Mouse (Mus musculus) myocyte (in vitro differentiated cells): ENCODE results near the gene Tmem200c. TPM values are rescaled to one million over a fixed set of nuclear protein-coding genes. Genes with fewer than 3 reads are reported as not detected.
A peak's percentile ranks its signal among the peaks of the same experiment; 100 is the strongest.

Experiments used
- H3K27me3 ChIP-seq: one replicate; pipeline ENCODE4 v1.6.1; 2011; ENCODE audit not compliant: control insufficient read depth, insufficient read depth, insufficient read length
- H3K36me3 ChIP-seq: one replicate; pipeline ENCODE4 v1.6.1; 2011; ENCODE audit not compliant: control insufficient read depth, insufficient read depth
- H3K4me2 ChIP-seq: one replicate; pipeline ENCODE4 v1.6.1; 2011; ENCODE audit warnings: low read depth, control low read depth
- H3K4me3 ChIP-seq: one replicate; pipeline ENCODE4 v1.5.1; 2011; ENCODE audit warnings: mild to moderate bottlenecking, control low read depth, moderate library complexity
- H3K79me2 ChIP-seq: one replicate; pipeline ENCODE4 v1.6.1; 2011; ENCODE audit not compliant: control insufficient read depth, insufficient read depth
- H3ac ChIP-seq: one replicate; pipeline ENCODE4 v1.6.1; 2011; ENCODE audit not compliant: control insufficient read depth, insufficient read length
- CEBPB ChIP-seq: IDR thresholded peaks from 2 replicates; pipeline ENCODE4 v1.6.1; 2011; ENCODE audit warnings: mild to moderate bottlenecking, moderate library complexity; ENCODE audit not compliant: poor library complexity, insufficient read depth, severe bottlenecking
- E2F4 ChIP-seq: IDR thresholded peaks from one replicate; pipeline ENCODE4 v1.6.1; 2011; ENCODE audit warnings: mild to moderate bottlenecking, control low read depth, moderate library complexity; ENCODE audit not compliant: insufficient read depth
- MAX ChIP-seq: IDR thresholded peaks from one replicate; pipeline ENCODE4 v1.6.1; 2011; ENCODE audit warnings: low read depth, mild to moderate bottlenecking, control low read depth
- MYOD1 ChIP-seq, 3 experiments: IDR thresholded peaks; one replicate each; pipeline ENCODE4 v1.6.1; 2011; ENCODE audit warnings: control low read depth in 2 of 3, low read depth in 2 of 3, mild to moderate bottlenecking in 2 of 3, moderate library complexity in 1 of 3; ENCODE audit not compliant: insufficient read length in 2 of 3, control insufficient read depth in 1 of 3
- MYOG ChIP-seq, 3 experiments: IDR thresholded peaks; one replicate each; pipeline ENCODE4 v1.6.1; 2011; ENCODE audit warnings: control low read depth in 2 of 3, low read depth in 2 of 3, mild to moderate bottlenecking in 2 of 3; ENCODE audit not compliant: insufficient read length in 2 of 3, control insufficient read depth in 1 of 3, insufficient read depth in 1 of 3
- POLR2A ChIP-seq: IDR thresholded peaks from one replicate; pipeline ENCODE4 v1.6.1; 2011; ENCODE audit warnings: low read depth, mild to moderate bottlenecking, control low read depth, moderate library complexity; ENCODE audit not compliant: insufficient read length
- POLR2AphosphoS2 ChIP-seq: IDR thresholded peaks from one replicate; pipeline ENCODE4 v1.6.1; 2011; ENCODE audit warnings: low read depth, control low read depth; ENCODE audit not compliant: insufficient read length
- REST ChIP-seq: IDR thresholded peaks from one replicate; pipeline ENCODE4 v1.6.1; 2011; ENCODE audit warnings: mild to moderate bottlenecking, control low read depth, moderate library complexity; ENCODE audit not compliant: insufficient read depth, insufficient read length
- SRF ChIP-seq: IDR thresholded peaks from one replicate; pipeline ENCODE4 v1.6.1; 2011; ENCODE audit warnings: low read depth; ENCODE audit not compliant: control insufficient read depth, insufficient read length
- TCF12 ChIP-seq: IDR thresholded peaks from one replicate; pipeline ENCODE4 v1.6.1; 2011; ENCODE audit warnings: mild to moderate bottlenecking, control low read depth; ENCODE audit not compliant: poor library complexity, insufficient read depth, severe bottlenecking
- TCF3 ChIP-seq: IDR thresholded peaks from one replicate; pipeline ENCODE4 v1.6.1; 2011; ENCODE audit warnings: low read depth, control low read depth; ENCODE audit not compliant: insufficient read length
- USF1 ChIP-seq: IDR thresholded peaks from one replicate; pipeline ENCODE4 v1.6.1; 2011; ENCODE audit warnings: low read depth, mild to moderate bottlenecking, control low read depth, moderate library complexity
- polyA plus RNA-seq: library from polyadenylated mRNA; unstranded; fragments of >200 nt; fragmentation: generic; extraction: Trizol; gene quantifications from one replicate; pipeline ENCODE4 v1.2.1, GENCODE M21; 2012; ENCODE audit warnings: missing spikeins

The Tmem200c gene
- polyA plus RNA-seq, 1 experiment = 0.34 TPM

DNA sequence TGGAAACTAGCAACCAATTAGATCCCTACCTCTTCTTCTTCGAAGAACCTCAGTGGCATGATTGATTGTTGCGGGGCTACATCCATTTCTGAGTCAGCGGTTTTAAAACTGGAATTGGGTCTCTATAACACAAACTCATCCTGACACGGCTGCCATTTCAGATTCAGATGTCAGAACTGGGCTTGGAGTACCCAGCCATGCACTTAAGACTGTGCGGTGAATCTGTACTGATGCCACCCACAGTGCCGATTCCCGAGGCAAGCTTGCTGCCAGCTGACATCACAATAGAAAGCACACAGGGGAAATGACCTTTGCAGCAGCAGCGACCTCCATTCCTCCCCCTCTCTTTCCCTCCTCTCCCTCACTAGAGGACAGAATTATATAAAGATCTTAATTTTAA is 47.6 kb downstream of the Tmem200c start:
- TF ChIP-seq MYOD1 (IDR thresholded peaks at IDR 0.05; ENCODE audit: control insufficient read depth in 1 of 3, insufficient read length in 2 of 3, low read depth in 2 of 3) (no peak), MAX (no peak)
- H3K36me3 ChIP-seq = no peaks in the 10 kb centered on the region
- H3K27me3 ChIP-seq = no peaks in the 10 kb centered on the region
- no peaks in the 10 kb centered on the region for H3K79me2 ChIP-seq
- H3K4me3 ChIP-seq = no peak overlapping the region
- no peak overlapping the region for H3K4me2 ChIP-seq
- H3ac ChIP-seq = no peak overlapping the region

DNA sequence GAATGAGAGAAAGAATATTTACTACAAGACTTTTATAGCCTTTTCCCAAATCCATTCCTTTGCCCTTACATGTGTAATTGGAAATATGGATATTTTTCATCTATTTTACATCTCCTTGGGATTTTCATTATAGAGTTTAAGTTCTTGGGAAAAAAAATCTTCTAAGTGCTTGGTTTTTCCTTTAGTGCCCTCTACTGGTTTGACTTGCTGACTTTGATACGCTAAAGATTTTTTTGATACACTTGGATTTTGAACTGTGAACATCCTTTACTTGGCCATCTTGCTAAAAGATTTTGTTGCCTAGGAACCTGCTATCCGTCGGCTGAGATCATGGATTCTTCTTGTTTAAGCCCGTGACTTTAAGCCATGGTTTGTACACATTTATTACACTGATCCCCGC is 48.8 kb downstream of the Tmem200c start:
- TF ChIP-seq TCF12 (no peak), CEBPB (no peak), SRF (no peak), REST (no peak), MYOG (IDR thresholded peaks at IDR 0.05; ENCODE audit: control insufficient read depth in 1 of 3, insufficient read depth in 1 of 3, insufficient read length in 2 of 3, low read depth in 2 of 3) (no peak), E2F4 (no peak), MAX (no peak), USF1 (no peak), TCF3 (no peak), MYOD1 (IDR thresholded peaks at IDR 0.05; ENCODE audit: control insufficient read depth in 1 of 3, insufficient read length in 2 of 3, low read depth in 2 of 3) (no peak), POLR2A (no peak), POLR2AphosphoS2 (no peak)
- Histone ChIP-seq H3K79me2 (no peaks in the 10 kb centered on the region), H3K27me3 (no peaks in the 10 kb centered on the region), H3K4me3 (no peak overlapping the region), H3K36me3 (no peaks in the 10 kb centered on the region), H3K4me2 (no peak overlapping the region), H3ac (no peak overlapping the region)

DNA sequence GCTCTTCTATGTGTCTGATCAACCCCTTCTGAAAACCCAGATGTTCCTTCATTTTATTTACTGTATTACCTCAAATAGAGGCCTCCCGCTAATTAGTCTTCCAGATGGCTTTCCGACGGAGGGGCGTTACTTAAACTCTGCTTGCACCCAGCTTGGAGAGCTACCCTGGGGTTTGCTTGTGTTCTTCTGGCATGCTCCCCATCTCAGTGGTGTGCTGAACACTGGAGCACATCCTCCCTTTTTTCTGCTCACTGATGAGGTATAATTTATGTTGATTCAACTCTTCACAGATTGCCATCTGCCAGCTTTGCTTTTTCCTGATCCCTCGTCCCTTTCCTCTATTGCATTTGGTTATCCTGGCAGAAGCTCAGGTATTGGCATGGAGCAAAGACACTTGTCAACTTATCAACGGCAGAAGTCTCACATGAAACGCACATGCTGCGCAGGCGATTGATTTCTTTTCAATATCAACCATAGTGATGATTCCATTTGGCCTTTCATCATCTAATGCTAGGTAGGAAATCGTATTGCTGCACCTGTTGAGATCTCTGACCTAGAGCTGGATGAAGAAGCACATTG is 49.6 kb downstream of the Tmem200c start:
- H3K4me2 ChIP-seq = no peak overlapping the region
- H3K27me3 ChIP-seq = no peaks in the 10 kb centered on the region
- H3K79me2 ChIP-seq = no peaks in the 10 kb centered on the region
- TF ChIP-seq POLR2AphosphoS2 = no peak
- no peak for TF ChIP-seq POLR2A
- TF ChIP-seq MYOD1 (IDR thresholded peaks at IDR 0.05; ENCODE audit: control insufficient read depth in 1 of 3, insufficient read length in 2 of 3, low read depth in 2 of 3) = no peak
- TF ChIP-seq E2F4 = no peak
- no peak for TF ChIP-seq TCF12
- TF ChIP-seq SRF = no peak
- no peak for TF ChIP-seq USF1
- TF ChIP-seq REST = no peak
- no peak for TF ChIP-seq TCF3
- no peak overlapping the region for H3ac ChIP-seq
- no peaks in the 10 kb centered on the region for H3K36me3 ChIP-seq
- H3K4me3 ChIP-seq = no peak overlapping the region

DNA sequence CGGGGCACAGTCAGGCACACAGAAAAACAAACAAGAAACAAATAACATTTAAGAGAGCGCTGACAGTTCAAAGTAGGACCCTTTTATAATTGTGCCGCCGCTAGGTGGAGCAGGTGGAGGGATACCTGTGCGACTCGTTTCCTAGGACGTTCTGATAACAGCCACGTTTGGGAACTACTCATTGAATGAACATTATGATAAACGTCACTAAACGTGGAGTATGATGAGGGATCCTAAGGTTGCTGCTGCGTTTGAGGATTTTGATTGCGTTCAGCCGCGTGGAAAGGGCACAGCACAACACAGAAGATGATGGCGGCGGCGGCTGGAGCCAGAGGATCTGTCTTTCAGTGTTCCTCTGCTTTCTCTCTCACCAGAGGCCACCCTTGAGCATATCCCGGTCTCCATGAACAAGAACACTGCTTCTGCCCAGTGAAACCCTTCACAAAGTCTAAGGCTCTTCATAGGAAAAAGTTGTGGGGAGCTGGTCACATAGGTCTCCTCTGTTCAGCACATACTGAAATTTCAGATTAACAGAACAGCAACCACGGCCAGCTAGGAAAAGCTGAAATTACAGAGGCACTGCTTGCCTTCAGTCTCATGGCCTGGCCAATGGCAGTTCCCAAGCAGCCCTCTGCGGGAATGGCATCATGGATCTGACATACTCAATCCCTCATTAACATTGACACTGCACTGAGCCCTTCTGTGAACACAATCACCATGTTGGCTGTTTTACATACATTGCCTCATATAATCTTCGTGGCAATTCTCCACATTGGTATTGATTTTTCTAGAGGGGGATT is 55.5 kb downstream of the Tmem200c start:
- Histone ChIP-seq H3K79me2 (no peaks in the 10 kb centered on the region), H3K36me3 (no peaks in the 10 kb centered on the region), H3K4me2 (peak overlapping the region; percentile 5), H3K4me3 (no peak overlapping the region), H3ac (no peak overlapping the region), H3K27me3 (no peaks in the 10 kb centered on the region)
- TF ChIP-seq POLR2AphosphoS2 (no peak), USF1 (no peak), TCF12 (no peak), MAX (no peak), MYOD1 (IDR thresholded peaks at IDR 0.05; ENCODE audit: control insufficient read depth in 1 of 3, insufficient read length in 2 of 3, low read depth in 2 of 3) (no peak), SRF (no peak), MYOG (IDR thresholded peaks at IDR 0.05; ENCODE audit: control insufficient read depth in 1 of 3, insufficient read depth in 1 of 3, insufficient read length in 2 of 3, low read depth in 2 of 3) (no peak), CEBPB (no peak), E2F4 (no peak), REST (no peak), POLR2A (no peak), TCF3 (no peak)
